Mouse (Mus musculus) layer of hippocampus, adult 2 months (tissue): ENCODE measurements around the gene Sh3gl3. TPM values are rescaled to one million over a fixed set of nuclear protein-coding genes. Genes with fewer than 3 reads are reported as not detected.
A peak's percentile ranks its signal among the peaks of the same experiment; 100 is the strongest.

Experiments used
- DNase-seq, 2 experiments: peaks; one replicate each; pipeline ENCODE4 v3.0.0; 2022; ENCODE audit warnings: low spot score in 2 of 2
- H3K27ac ChIP-seq: fragments of 200-600 bp; 2 replicates; pipeline ENCODE4 v1.8.1; 2022
- H3K4me3 ChIP-seq: fragments of 200-600 bp; 2 replicates; pipeline ENCODE4 v1.8.1; 2022; ENCODE audit warnings: mild to moderate bottlenecking
- CTCF ChIP-seq: fragments of 200-600 bp; conservative IDR thresholded peaks from 2 replicates; pipeline ENCODE4 v1.8.1; 2022; ENCODE audit warnings: antibody characterized with exemption, mild to moderate bottlenecking, moderate library complexity
- long read RNA-seq, 2 experiments: library from polyadenylated mRNA; stranded (forward); transcript quantifications; one replicate each; pipeline ENCODE4 v2.0.0; 2021; ENCODE audit warnings: borderline mapping rate in 2 of 2
- total RNA-seq, 2 experiments: library from RNA; stranded (reverse); gene quantifications; 2 replicates each; pipeline ENCODE4 v1.2.3; 2021

Sh3gl3 gene
- total RNA-seq = 10 to 100 TPM; 41.9 to 42.0 TPM
- long read RNA-seq, experiment 1, transcript Sh3gl3-203 (9 exons, 1,486 nt) = minor isoform, 18 of 46 reads
- long read RNA-seq, experiment 1, transcript Sh3gl3-201 (9 exons, 1,647 nt) = major isoform, 23 of 46 reads
- long read RNA-seq, experiment 1, partial matches to known transcripts = 4 of 46 reads
- long read RNA-seq, experiment 1, other reads (novel, unspliced or antisense) = 1 of 46 reads
- long read RNA-seq, experiment 2, transcript Sh3gl3-203 (9 exons, 1,486 nt) = minor isoform, 13 of 60 reads
- long read RNA-seq, experiment 2, transcript Sh3gl3-201 (9 exons, 1,647 nt) = major isoform, 35 of 60 reads
- long read RNA-seq, experiment 2, partial matches to known transcripts = 0 of 60 reads
- long read RNA-seq, experiment 2, other reads (novel, unspliced or antisense) = 12 of 60 reads

GRCm38 (mm10) chr7:82173540-82173939 is at the start of gene Sh3gl3:
Sh3gl3 (plus strand) TSS chr7:82173840.
- Histone ChIP-seq H3K27ac (peak within 1 kb of the TSS; percentile 92), H3K4me3 (peak within 1 kb of the TSS; percentile 82)
- DNase-seq = no peak
- TF ChIP-seq CTCF = no peak

DNA sequence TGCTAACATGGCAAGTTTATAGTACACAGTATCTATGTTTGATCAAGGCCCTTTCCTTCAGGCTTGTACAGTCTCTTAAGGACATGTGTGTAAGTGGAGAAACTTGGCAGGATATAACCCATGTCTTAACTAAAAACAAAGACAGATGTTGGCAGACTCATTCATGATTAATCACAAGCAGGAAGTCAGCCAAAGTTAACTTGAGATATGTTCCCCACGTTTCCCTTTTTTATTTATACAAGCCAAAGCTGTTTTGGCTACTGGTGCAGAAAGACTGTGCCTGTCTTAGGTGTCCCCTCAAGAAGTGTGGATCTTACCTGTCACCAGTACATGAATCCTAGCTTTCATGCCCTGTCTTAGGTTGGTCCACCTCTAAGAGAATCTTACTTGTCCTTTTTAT is 35.4 kb upstream of the Sh3gl3 start:
- no peak overlapping the region for H3K4me3 ChIP-seq
- TF ChIP-seq CTCF = no peak
- H3K27ac ChIP-seq = no peak overlapping the region
- DNase-seq = no peak

DNA sequence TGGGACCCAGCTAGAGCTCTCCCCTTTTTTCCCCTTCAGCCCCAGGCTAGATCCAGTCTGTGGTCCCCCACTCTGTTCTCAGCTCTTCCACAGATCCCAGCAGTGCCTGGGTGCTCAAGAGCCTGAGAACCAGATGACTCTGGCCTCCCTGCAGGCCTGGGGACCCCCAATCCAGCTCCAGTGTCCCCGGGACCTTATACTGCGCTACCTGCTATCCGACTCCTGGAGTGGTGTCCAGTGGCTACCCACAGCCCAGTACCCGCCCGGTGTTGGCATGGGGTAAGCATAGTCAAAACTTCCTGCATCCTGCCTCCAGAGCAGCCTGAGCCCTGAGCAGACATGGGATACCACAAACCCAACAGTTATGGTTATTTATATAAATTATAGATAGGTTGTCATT is 26.5 kb upstream of the Sh3gl3 start:
- H3K27ac ChIP-seq = no peak overlapping the region
- DNase-seq = no peak
- no peak for TF ChIP-seq CTCF
- no peak overlapping the region for H3K4me3 ChIP-seq

DNA sequence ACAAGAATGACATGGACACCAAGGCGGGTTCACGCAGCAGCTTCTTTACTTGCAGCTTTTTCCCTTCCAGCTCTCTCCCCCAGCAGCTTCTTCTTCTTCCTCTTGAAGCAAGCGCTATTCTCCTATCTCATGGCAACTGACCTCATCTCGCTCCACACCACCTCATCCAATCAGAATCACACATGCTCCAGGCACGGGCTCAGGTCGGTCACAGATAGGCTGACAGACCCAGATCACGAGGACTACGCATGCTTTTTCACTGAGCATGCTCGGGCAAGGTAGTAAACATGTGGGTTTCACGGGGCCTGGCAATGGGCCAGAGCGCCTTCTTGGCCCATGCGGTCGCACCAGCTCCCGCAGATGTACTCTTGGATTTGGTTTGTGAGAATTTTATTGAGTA is 9.0 kb upstream of the Sh3gl3 start:
- no peak for TF ChIP-seq CTCF
- H3K4me3 ChIP-seq = no peak overlapping the region
- no peak for DNase-seq
- no peak overlapping the region for H3K27ac ChIP-seq

- Histone ChIP-seq H3K4me3 (peak overlapping the region; percentile 82), H3K27ac (peak overlapping the region; percentile 92)
- DNase-seq = peak; percentile 86 to 91
- peak; percentile 31 for TF ChIP-seq CTCF
These were observed 1.1 kb downstream of the Sh3gl3 start for GRCm38 (mm10) chr7:82174571-82175326.

DNA sequence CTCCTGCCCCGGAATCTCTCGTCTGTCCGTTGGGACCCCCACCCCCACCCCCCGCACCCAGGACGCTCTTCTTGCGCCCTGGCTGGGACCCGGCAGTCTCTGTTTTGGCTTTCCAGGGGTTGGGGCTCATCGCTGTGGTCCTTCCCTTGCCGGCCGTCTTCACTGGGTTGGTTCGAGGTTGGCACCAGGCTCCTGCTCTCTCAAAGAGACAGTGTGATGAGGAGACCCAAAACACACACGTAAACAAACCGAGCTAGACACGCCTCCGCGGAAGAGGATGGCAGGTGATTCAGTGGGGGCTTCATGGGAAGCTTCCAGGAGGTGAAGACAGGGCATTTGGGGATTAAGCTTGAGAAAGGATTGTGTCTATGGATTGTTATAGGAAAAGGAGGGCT is 1.7 kb downstream of the Sh3gl3 start:
- no peak for DNase-seq
- Histone ChIP-seq H3K4me3 (peak overlapping the region; percentile 82), H3K27ac (peak overlapping the region; percentile 92)
- no peak for TF ChIP-seq CTCF

DNA sequence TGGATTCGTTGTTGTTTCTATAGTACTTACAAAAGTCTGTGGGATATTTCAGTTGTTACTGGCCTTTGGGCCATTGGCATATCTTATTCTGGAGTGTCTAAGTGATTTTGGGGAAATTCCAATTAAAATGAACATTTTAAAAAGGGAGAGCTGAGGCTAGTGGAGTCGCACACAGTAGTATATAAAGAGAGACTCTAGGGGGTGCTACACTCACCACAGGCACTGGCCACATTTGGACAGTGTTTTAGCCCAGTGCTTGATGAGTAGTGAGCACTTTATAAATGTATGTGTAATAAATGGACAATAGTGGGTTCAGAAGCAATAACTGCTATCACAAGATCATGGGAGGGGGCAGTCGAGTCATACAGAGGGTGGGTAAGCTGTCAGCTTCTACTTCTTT is 2.6 kb downstream of the Sh3gl3 start:
- Histone ChIP-seq H3K27ac (no peak overlapping the region), H3K4me3 (peak overlapping the region; percentile 82; the same call in 1 of the 2 replicates)
- peak; percentile 74 for TF ChIP-seq CTCF
- DNase-seq = no peak

DNA sequence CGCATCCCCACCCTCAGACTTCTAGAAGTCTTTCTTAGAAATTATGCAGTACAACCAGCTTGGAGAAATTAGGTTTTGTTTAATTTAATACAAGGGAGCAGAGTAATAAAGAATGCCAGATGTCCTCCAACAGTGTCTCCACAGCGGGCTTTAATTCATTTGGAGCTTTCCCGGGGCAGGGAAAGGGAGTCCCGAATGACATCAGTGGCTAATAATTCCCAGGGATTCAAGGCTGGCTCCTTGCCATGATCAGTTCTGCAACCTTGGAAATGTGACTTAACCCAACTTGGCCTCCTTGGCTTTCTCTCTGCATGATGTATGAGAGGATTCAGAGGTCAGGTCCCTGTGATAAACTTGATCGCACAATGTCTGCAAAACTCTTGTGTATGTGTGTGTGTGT is 3.7 kb downstream of the Sh3gl3 start:
- TF ChIP-seq CTCF = no peak

GRCm38 (mm10) chr7:82180919-82181318 is 7.3 kb downstream of the Sh3gl3 start:
- Histone ChIP-seq H3K4me3 (no peak overlapping the region), H3K27ac (no peak overlapping the region)
- no peak for TF ChIP-seq CTCF
- no peak for DNase-seq

More for the DNA sequence above, 3.7 kb downstream of the Sh3gl3 start:
- no peak overlapping the region for H3K27ac ChIP-seq
- no peak overlapping the region for H3K4me3 ChIP-seq
- DNase-seq = no peak

- 0 out of 2 replicates have a peak overlapping the region, but pooled peaks have one; percentile 18 for H3K27ac ChIP-seq
- no peak for TF ChIP-seq CTCF
- H3K4me3 ChIP-seq = no peak overlapping the region
- no peak for DNase-seq
These were observed 9.1 kb downstream of the Sh3gl3 start for GRCm38 (mm10) chr7:82182781-82183180.

DNA sequence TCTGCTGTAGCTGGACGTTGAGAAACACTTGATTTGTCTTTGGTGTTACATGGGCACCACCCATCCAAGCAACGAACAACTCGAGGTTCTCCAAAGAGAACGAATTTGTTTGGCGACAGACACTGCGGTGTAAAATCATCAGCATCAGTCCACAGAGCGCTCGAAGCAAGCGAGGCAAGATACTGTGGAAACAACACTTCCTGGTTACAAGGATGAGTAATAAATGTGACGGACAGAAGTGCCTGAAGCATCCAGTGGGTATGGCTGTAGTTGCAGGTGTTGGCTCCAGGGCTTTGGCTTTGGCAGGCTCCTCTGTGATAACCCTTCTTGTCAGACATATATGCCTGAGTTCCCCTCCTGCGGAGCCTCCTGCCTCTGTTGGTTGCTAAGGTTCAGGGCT is 18.0 kb downstream of the Sh3gl3 start:
- DNase-seq = no peak
- H3K4me3 ChIP-seq = no peak overlapping the region
- no peak overlapping the region for H3K27ac ChIP-seq
- TF ChIP-seq CTCF = no peak

DNA sequence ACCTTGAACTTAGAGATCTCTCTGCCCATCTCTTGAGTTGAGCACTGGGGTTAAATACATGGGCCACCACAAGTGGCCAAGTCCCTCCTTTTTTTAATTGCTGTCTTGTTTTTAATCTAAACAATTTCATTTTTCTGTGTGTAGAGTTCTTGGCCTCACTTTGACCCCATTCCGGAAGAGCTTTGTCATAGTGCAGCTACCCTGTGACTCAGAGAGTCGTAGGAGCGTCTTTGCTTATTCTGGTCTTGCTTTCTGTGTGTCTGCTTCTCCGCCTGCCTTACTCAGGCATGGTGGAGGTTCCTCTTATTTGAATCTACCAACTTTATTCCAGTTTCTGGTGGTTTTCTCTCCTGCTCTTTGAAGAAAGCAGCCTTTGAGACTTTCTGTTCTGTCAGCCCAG is 18.9 kb downstream of the Sh3gl3 start:
- TF ChIP-seq CTCF = no peak
- no peak for DNase-seq

DNA sequence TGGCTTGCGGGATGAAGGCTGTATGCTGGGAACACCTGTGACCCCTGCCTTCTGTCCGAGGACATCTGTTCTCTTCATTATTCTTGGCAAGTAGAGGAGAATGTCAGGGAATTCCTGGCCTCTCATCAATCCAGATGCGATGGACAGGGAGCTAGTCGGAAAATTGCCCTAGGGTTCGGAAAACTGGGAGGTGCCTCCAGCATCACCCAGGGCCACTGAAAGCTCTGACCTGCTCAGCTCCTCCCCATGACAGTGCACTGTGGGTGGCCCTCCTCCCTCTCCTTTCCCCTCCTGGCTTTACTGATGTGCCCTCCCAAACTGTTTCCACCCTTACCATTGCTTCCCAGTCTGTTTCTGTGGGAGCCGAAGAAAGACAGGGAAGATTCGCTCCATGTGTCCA is 29.5 kb downstream of the Sh3gl3 start:
- H3K27ac ChIP-seq = peak overlapping the region; percentile 62; the same call in 1 of the 2 replicates
- no peak for DNase-seq
- no peak for TF ChIP-seq CTCF
- no peak overlapping the region for H3K4me3 ChIP-seq

More for the DNA sequence above, 18.9 kb downstream of the Sh3gl3 start:
- Histone ChIP-seq H3K4me3 (no peak overlapping the region), H3K27ac (no peak overlapping the region)
